Mouse (Mus musculus) forebrain, embryonic 14.5 days (tissue): Measurements from ENCODE around the gene Iba57. TPM values are rescaled to one million over a fixed set of nuclear protein-coding genes. Genes with fewer than 3 reads are reported as not detected.
A peak's percentile ranks its signal among the peaks of the same experiment; 100 is the strongest.
"Not testable (repeated sequence)": the region's sequence is repeated elsewhere in the genome, so short reads cannot be mapped to it uniquely, and the experiment has no call there.

Source experiments
- ATAC-seq: fragments of 200-750 bp; cut with Nextera tagmentation; 2 replicates; pipeline ENCODE4 v1.8.0; 2017; ENCODE audit warnings: mild to moderate bottlenecking, moderate library complexity
- DNase-seq: peaks from one replicate; pipeline ENCODE4 v3.0.0-alpha.2; 2015; ENCODE audit warnings: low spot score
- H3K27ac ChIP-seq: fragments of 300-500 bp; sonication (generic); 2 replicates; pipeline ENCODE4 v1.5.1; 2014; ENCODE audit warnings: low read depth, mild to moderate bottlenecking, control low read depth, low read length, moderate library complexity
- H3K27me3 ChIP-seq: fragments of 300-500 bp; sonication (generic); replicated peaks from 2 replicates; pipeline ENCODE4 v1.6.1; 2014; ENCODE audit warnings: low read length, control low read depth, mixed read lengths; ENCODE audit not compliant: control insufficient read depth, insufficient read depth
- H3K36me3 ChIP-seq: fragments of 300-500 bp; sonication (generic); 2 replicates; pipeline ENCODE4 v1.6.1; 2014; ENCODE audit warnings: low read length, control low read depth; ENCODE audit not compliant: control insufficient read depth, insufficient read depth
- H3K4me1 ChIP-seq: fragments of 300-500 bp; sonication (generic); 2 replicates; pipeline ENCODE4 v1.6.1; 2014; ENCODE audit warnings: antibody characterized with exemption, low read length, control low read depth; ENCODE audit not compliant: control insufficient read depth, insufficient read depth
- H3K4me2 ChIP-seq: fragments of 300-500 bp; sonication (generic); 2 replicates; pipeline ENCODE4 v1.6.1; 2014; ENCODE audit warnings: mild to moderate bottlenecking, control low read depth, low read length
- H3K4me3 ChIP-seq: fragments of 300-500 bp; sonication (generic); 2 replicates; pipeline ENCODE4 v1.5.1; 2014; ENCODE audit warnings: low read depth, low read length, control low read depth
- H3K9ac ChIP-seq: fragments of 300-500 bp; sonication (generic); 2 replicates; pipeline ENCODE4 v1.6.1; 2014; ENCODE audit warnings: mild to moderate bottlenecking, low read length, control low read depth, moderate library complexity
- H3K9me3 ChIP-seq: fragments of 300-500 bp; sonication (generic); replicated peaks from 2 replicates; pipeline ENCODE4 v1.6.1; 2016; ENCODE audit warnings: low read length, control low read depth, mixed read lengths; ENCODE audit not compliant: control insufficient read depth
- WGBS: fragments of 180-500 bp; shearing (Covaris S2); extraction: QIAGEN DNeasy Blood & Tissue Kit; methylation state at CpG from one replicate; pipeline ENCODE4 v1.1.7; 2014; 5-methylcytosine and 5-hydroxymethylcytosine counted together
- polyA plus RNA-seq: library from polyadenylated mRNA; unstranded; fragments of >200 nt; fragmentation: Nextera tagmentation; extraction: Ambion mirVana; gene quantifications from 2 replicates; pipeline ENCODE4 v1.2.1, GENCODE M21; 2014

The Iba57 gene
- polyA plus RNA-seq = 3.3 and 3.7 TPM in 2 replicates

- H3K27me3 ChIP-seq = no peaks in the 10 kb centered on the region
- peak within 1 kb of the TSS; percentile 65 for H3K4me3 ChIP-seq
- peak within 1 kb of the TSS; percentile 99 for H3K27ac ChIP-seq
- H3K9me3 ChIP-seq = no peaks in the 10 kb centered on the region
- H3K4me2 ChIP-seq = peak within 1 kb of the TSS; percentile 66
- WGBS = 3% methylated on average over 68 of the region's 68 CpGs
- DNase-seq = peak; percentile 99
- H3K36me3 ChIP-seq = no peaks in the 10 kb centered on the region; the same call in 1 of the 2 replicates
- peak within 1 kb of the TSS; percentile 85 for H3K9ac ChIP-seq
- ATAC-seq = peak; percentile 100
- peaks cover 8% of the 10 kb centered on the region for H3K4me1 ChIP-seq
Observed at GRCm38 (mm10) chr11:59163255-59164236, at the start of gene Iba57. Iba57 (minus strand) TSS chr11:59163739.

- H3K27me3 ChIP-seq = no peaks in the 10 kb centered on the region
- ATAC-seq (no peak), DNase-seq (no peak)
- H3K27ac ChIP-seq = no peak overlapping the region
- no peak overlapping the region for H3K4me3 ChIP-seq
- H3K36me3 ChIP-seq = peaks cover 49% of the 10 kb centered on the region
- WGBS = 91% methylated on average over 12 of the region's 12 CpGs
- H3K4me2 ChIP-seq = no peak overlapping the region
- no peaks in the 10 kb centered on the region for H3K9me3 ChIP-seq
- H3K4me1 ChIP-seq = peaks cover 2% of the 10 kb centered on the region; the same call in 1 of the 2 replicates
- no peak overlapping the region for H3K9ac ChIP-seq
Observed at GRCm38 (mm10) chr11:59212892-59213494, 49.5 kb upstream of the Iba57 start.

- H3K36me3 ChIP-seq = peaks cover 49% of the 10 kb centered on the region
- H3K9ac ChIP-seq, H3K4me3 ChIP-seq, DNase-seq, H3K9me3 ChIP-seq, H3K4me1 ChIP-seq, ATAC-seq, H3K27ac ChIP-seq, H3K4me2 ChIP-seq, H3K27me3 ChIP-seq: not testable (repeated sequence)
- WGBS = 90% methylated on average over 12 of the region's 12 CpGs
Observed at GRCm38 (mm10) chr11:59212320-59212719, 48.8 kb upstream of the Iba57 start.

- peaks cover 50% of the 10 kb centered on the region for H3K36me3 ChIP-seq
- 94% methylated on average over 9 of the region's 9 CpGs for WGBS
Observed at GRCm38 (mm10) chr11:59211561-59211960, 48.0 kb upstream of the Iba57 start.

GRCm38 (mm10) chr11:59210020-59210419, 46.5 kb upstream of the Iba57 start:
- Histone ChIP-seq H3K36me3 (peaks cover 62% of the 10 kb centered on the region), H3K27ac (no peak overlapping the region), H3K9ac (no peak overlapping the region), H3K27me3 (no peaks in the 10 kb centered on the region), H3K4me2 (no peak overlapping the region), H3K9me3 (no peaks in the 10 kb centered on the region), H3K4me1 (peaks cover 5% of the 10 kb centered on the region; the same call in 1 of the 2 replicates), H3K4me3 (no peak overlapping the region)
- DNase-seq (no peak), ATAC-seq (no peak)
- 79% methylated on average over 4 of the region's 4 CpGs for WGBS

More at GRCm38 (mm10) chr11:59211561-59211960, 48.0 kb upstream of the Iba57 start:
- H3K4me1 ChIP-seq, H3K9ac ChIP-seq, DNase-seq, H3K4me2 ChIP-seq, H3K4me3 ChIP-seq, H3K27me3 ChIP-seq, H3K9me3 ChIP-seq, H3K27ac ChIP-seq, ATAC-seq: not testable (repeated sequence)

- Histone ChIP-seq H3K9ac (no peak overlapping the region), H3K36me3 (peaks cover 61% of the 10 kb centered on the region), H3K4me1 (peaks cover 5% of the 10 kb centered on the region; the same call in 1 of the 2 replicates), H3K4me3 (no peak overlapping the region), H3K9me3 (no peaks in the 10 kb centered on the region), H3K4me2 (peak overlapping the region; percentile 73; the same call in 1 of the 2 replicates), H3K27ac (no peak overlapping the region), H3K27me3 (no peaks in the 10 kb centered on the region)
- no peak for ATAC-seq
- 65% methylated on average over 5 of the region's 5 CpGs for WGBS
- no peak for DNase-seq
Observed at GRCm38 (mm10) chr11:59209580-59209979, 46.0 kb upstream of the Iba57 start.

- DNase-seq (peak; percentile 66), ATAC-seq (peak; percentile 32)
Observed at GRCm38 (mm10) chr11:59209003-59209441, 45.5 kb upstream of the Iba57 start.

GRCm38 (mm10) chr11:59208153-59208831, 44.8 kb upstream of the Iba57 start, which contains the start of gene 2310033P09Rik:
2310033P09Rik (plus strand) TSS chr11:59208321.
- Histone ChIP-seq H3K4me1 (peaks cover 5% of the 10 kb centered on the region; the same call in 1 of the 2 replicates), H3K9ac (peak within 1 kb of the TSS; percentile 87), H3K9me3 (no peaks in the 10 kb centered on the region), H3K4me3 (peak within 1 kb of the TSS; percentile 78), H3K27me3 (no peaks in the 10 kb centered on the region), H3K36me3 (peaks cover 57% of the 10 kb centered on the region), H3K4me2 (peak within 1 kb of the TSS; percentile 73), H3K27ac (peak within 1 kb of the TSS; percentile 87)
- DNase-seq (peak; percentile 98), ATAC-seq (peak; percentile 92)
- under 1% methylated on average over 67 of the region's 67 CpGs for WGBS

More at GRCm38 (mm10) chr11:59209003-59209441, 45.5 kb upstream of the Iba57 start:
- Histone ChIP-seq H3K9me3 (no peaks in the 10 kb centered on the region), H3K4me2 (peak overlapping the region; percentile 73), H3K4me1 (peaks cover 5% of the 10 kb centered on the region; the same call in 1 of the 2 replicates), H3K4me3 (peak overlapping the region; percentile 78), H3K9ac (peak overlapping the region; percentile 87), H3K27me3 (no peaks in the 10 kb centered on the region), H3K36me3 (peaks cover 61% of the 10 kb centered on the region), H3K27ac (peak overlapping the region; percentile 87; the same call in 1 of the 2 replicates)
- 12% methylated on average over 18 of the region's 18 CpGs for WGBS
